Mouse (Mus musculus): ENCODE results near the gene Syce1l.

DNA sequence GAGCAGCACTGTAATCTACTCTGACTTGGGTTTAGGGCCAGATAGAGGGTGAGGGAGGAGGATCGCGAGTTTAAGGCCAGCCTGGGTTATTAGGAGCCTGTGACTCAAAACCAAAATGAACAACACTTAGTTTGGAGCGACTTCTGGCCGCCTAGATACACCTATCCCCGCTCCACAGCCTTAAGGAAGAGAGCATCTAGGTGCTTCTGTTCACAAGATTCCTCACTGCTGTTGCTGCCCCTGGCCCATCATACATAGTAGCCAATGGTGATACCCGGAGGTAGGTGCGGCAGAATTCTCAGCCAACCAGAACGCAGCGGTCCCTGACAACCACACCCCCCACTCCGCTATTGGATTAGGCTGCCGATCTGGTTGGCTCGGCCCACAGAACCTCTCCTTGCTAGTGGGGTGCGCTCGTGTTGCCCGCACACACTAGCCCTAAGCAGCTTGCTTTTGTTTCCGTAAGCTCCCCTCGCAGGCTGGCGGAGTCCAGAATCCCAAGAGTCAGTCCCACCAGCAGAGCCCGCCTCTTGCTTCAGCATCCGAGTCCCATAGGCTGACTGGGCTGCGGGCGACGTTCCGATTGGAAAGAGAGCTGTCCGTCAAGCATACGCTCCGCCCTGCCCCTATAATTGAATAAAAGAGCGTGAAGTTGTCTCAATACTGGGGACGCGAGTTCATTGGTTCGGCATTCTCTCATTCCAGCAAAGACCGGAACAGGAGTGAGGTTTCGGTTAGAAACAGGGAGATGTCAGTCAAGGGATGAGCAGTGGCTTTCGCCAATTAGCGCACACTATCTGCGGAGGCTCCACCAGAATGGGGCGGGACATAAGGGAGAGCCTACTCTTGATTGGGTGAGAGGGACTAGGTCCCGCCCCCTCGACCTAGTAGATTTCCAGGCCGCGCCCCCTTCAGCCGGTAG is 8.1 kb upstream of the Syce1l start, which contains the start of gene Mon1b:
- TF ChIP-seq CTCF (IDR thresholded peaks at IDR 0.05; ENCODE audit: extremely low read depth, insufficient read depth, low read length) (no peak), POLR2A (IDR thresholded peaks at IDR 0.05; ENCODE audit: extremely low read depth, insufficient read depth, low read length) (peak; percentile 86)

Data from cortical plate, adult 2 months (tissue).